18 mouse cellular contexts compared by ENCODE assay signal in the genomic region with DNA sequence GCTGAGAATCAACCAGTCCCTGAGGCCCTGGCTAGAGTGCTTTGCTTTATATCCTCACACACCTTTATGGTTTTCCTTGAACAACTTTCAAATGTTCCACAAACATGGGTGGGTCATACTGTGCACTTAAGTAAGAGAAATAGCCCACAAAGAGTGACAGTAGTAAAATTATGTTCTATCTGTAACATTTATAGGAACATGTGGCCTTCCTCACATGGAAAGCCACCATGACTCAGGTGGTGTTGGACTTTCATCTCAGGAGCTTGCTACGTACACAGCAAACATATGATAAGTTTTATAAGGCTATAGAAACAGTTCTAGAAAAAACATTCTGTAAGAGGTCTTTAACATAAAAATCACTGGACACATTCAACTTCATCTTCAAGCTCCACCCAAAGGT.
A peak's percentile ranks its signal among the peaks of the same experiment; 100 is the strongest.
DNase-seq lines count a peak whose midpoint lies in the region; ATAC-seq and TF ChIP-seq lines count a peak whose summit lies in the region.
"Had no signal": no experiment of that assay in that cellular context is flagged by ENCODE, and none has a peak within 500 bp of the region (broad histone marks: within the 10 kb centered on the region; RNA-seq: fewer than 3 reads in every experiment).

No protein-coding gene starts in this region.

- no peaks in the 10 kb centered on the region for H3K36me3 ChIP-seq in intestine, embryonic 15.5 days
- H3K36me3 ChIP-seq in intestine, postnatal 0 days (ENCODE audit: control insufficient read depth, insufficient read depth): no peaks in the 10 kb centered on the region
- no peaks in the 10 kb centered on the region for H3K36me3 ChIP-seq in stomach, postnatal 0 days (ENCODE audit: control insufficient read depth, insufficient read depth, low read length)
- H3K36me3 ChIP-seq in midbrain, embryonic 13.5 days: no peaks in the 10 kb centered on the region
- H3K36me3 ChIP-seq: embryonic facial prominence, embryonic 10.5 days; embryonic facial prominence, embryonic 12.5 days; forebrain, embryonic 15.5 days had no signal

- no peak overlapping the region for H3K27ac ChIP-seq in intestine, embryonic 15.5 days
- H3K27ac ChIP-seq in intestine, postnatal 0 days (ENCODE audit: low read depth, low read length): 0 out of 2 replicates have a peak overlapping the region, but pooled peaks have one; percentile 10
- no peak overlapping the region for H3K27ac ChIP-seq in stomach, postnatal 0 days (replicated peaks)
- no peak overlapping the region for H3K27ac ChIP-seq in midbrain, embryonic 13.5 days
- H3K27ac ChIP-seq: embryonic facial prominence, embryonic 10.5 days; embryonic facial prominence, embryonic 12.5 days; forebrain, embryonic 13.5 days; forebrain, embryonic 15.5 days had no signal

- intact Hi-C loops in left cerebral cortex, postnatal 4 days (cut with DNase I): no loop called here

- H3K9me3 ChIP-seq in intestine, embryonic 15.5 days: no peaks in the 10 kb centered on the region
- H3K9me3 ChIP-seq in intestine, postnatal 0 days (ENCODE audit: control insufficient read depth): no peaks in the 10 kb centered on the region
- no peaks in the 10 kb centered on the region for H3K9me3 ChIP-seq in stomach, postnatal 0 days (ENCODE audit: control insufficient read depth, low read length)
- H3K9me3 ChIP-seq in midbrain, embryonic 13.5 days: 0 out of 2 replicates have a peak, but pooled peaks cover 2% of the 10 kb centered on the region
- H3K9me3 ChIP-seq: embryonic facial prominence, embryonic 12.5 days had no signal

- WGBS in intestine, embryonic 15.5 days: 84% methylated on average over 1 of the region's 1 CpGs
- WGBS in intestine, postnatal 0 days: 48% methylated on average over 1 of the region's 1 CpGs
- 67% methylated on average over 1 of the region's 1 CpGs for WGBS in stomach, postnatal 0 days
- 94% methylated on average over 1 of the region's 1 CpGs for WGBS in midbrain, embryonic 13.5 days

- H3K27me3 ChIP-seq in intestine, embryonic 15.5 days (replicated peaks): no peaks in the 10 kb centered on the region
- H3K27me3 ChIP-seq in intestine, postnatal 0 days (replicated peaks; ENCODE audit: control insufficient read depth, insufficient read depth, low read length): no peaks in the 10 kb centered on the region
- H3K27me3 ChIP-seq in stomach, postnatal 0 days (ENCODE audit: control insufficient read depth, insufficient read depth, low read length): no peaks in the 10 kb centered on the region
- peaks cover 2% of the 10 kb centered on the region; the same call in 1 of the 2 replicates for H3K27me3 ChIP-seq in midbrain, embryonic 13.5 days
- H3K27me3 ChIP-seq: embryonic facial prominence, embryonic 12.5 days; forebrain, embryonic 13.5 days; forebrain, embryonic 15.5 days had no signal

- no peak for TF ChIP-seq EP300 in stomach, postnatal 0 days (optimal IDR thresholded peaks at IDR 0.05)

- ATAC-seq in intestine, embryonic 15.5 days: peak; percentile 65
- peak; percentile 84 for ATAC-seq in intestine, postnatal 0 days
- ATAC-seq in stomach, postnatal 0 days (ENCODE audit: low FRiP score, low TSS enrichment): 0 out of 2 replicates have a peak, but pooled peaks have one; percentile 32
- ATAC-seq in midbrain, embryonic 13.5 days: no peak
- ATAC-seq: forebrain, embryonic 13.5 days; forebrain, embryonic 15.5 days; forebrain, postnatal 0 days had no signal

- no peak for TF ChIP-seq CTCF in intestine, postnatal 0 days (IDR thresholded peaks at IDR 0.05; ENCODE audit: low read depth)
- TF ChIP-seq CTCF in stomach, postnatal 0 days (IDR thresholded peaks at IDR 0.05; ENCODE audit: low read depth): no peak

- no peak for DNase-seq in stomach, postnatal 0 days (ENCODE audit: low spot score)
- no peak for DNase-seq in left cerebral cortex, postnatal 4 days
- DNase-seq: adrenal gland, adult 2 months; adrenal gland, postnatal 10 days; adrenal gland, postnatal 25 days; cerebellum, adult 11-12 months; cerebellum, adult 2 months; cerebellum, adult 9-10 months; cerebellum, postnatal 10 days; cerebellum, postnatal 25 days; forebrain, postnatal 0 days had no signal

- H3K4me2 ChIP-seq in intestine, embryonic 15.5 days (replicated peaks): no peak overlapping the region
- H3K4me2 ChIP-seq in intestine, postnatal 0 days (replicated peaks; ENCODE audit: low read depth): no peak overlapping the region
- no peak overlapping the region for H3K4me2 ChIP-seq in stomach, postnatal 0 days (replicated peaks; ENCODE audit: low read depth)
- H3K4me2 ChIP-seq in midbrain, embryonic 13.5 days (replicated peaks): no peak overlapping the region
- H3K4me2 ChIP-seq: embryonic facial prominence, embryonic 12.5 days; forebrain, embryonic 13.5 days; forebrain, embryonic 15.5 days had no signal

- no peaks in the 10 kb centered on the region for H3K4me1 ChIP-seq in intestine, embryonic 15.5 days (replicated peaks)
- H3K4me1 ChIP-seq in intestine, postnatal 0 days (replicated peaks; ENCODE audit: control insufficient read depth, insufficient read depth, low read length): no peaks in the 10 kb centered on the region
- H3K4me1 ChIP-seq in stomach, postnatal 0 days (replicated peaks; ENCODE audit: control insufficient read depth, insufficient read depth): no peaks in the 10 kb centered on the region
- no peaks in the 10 kb centered on the region for H3K4me1 ChIP-seq in midbrain, embryonic 13.5 days (replicated peaks)
- H3K4me1 ChIP-seq: embryonic facial prominence, embryonic 12.5 days; forebrain, embryonic 13.5 days had no signal

- H3K9ac ChIP-seq in intestine, embryonic 15.5 days: no peak overlapping the region
- no peak overlapping the region for H3K9ac ChIP-seq in intestine, postnatal 0 days (ENCODE audit: low read depth, low read length)
- H3K9ac ChIP-seq in stomach, postnatal 0 days (ENCODE audit: low read length): no peak overlapping the region
- no peak overlapping the region for H3K9ac ChIP-seq in midbrain, embryonic 13.5 days (replicated peaks)
- H3K9ac ChIP-seq: embryonic facial prominence, embryonic 12.5 days; forebrain, embryonic 13.5 days; forebrain, embryonic 15.5 days; forebrain, postnatal 0 days had no signal

- H3K4me3 ChIP-seq in intestine, embryonic 15.5 days (replicated peaks): no peak overlapping the region
- H3K4me3 ChIP-seq in intestine, postnatal 0 days (ENCODE audit: low read depth, low read length): no peak overlapping the region
- H3K4me3 ChIP-seq in stomach, postnatal 0 days (ENCODE audit: low read depth, low read length): no peak overlapping the region
- H3K4me3 ChIP-seq in midbrain, embryonic 13.5 days (replicated peaks): no peak overlapping the region
- H3K4me3 ChIP-seq: embryonic facial prominence, embryonic 10.5 days; embryonic facial prominence, embryonic 12.5 days; forebrain, embryonic 13.5 days; forebrain, embryonic 15.5 days had no signal
